Comparison of ENCODE assay signal across 9 mouse cellular contexts in the genomic region with DNA sequence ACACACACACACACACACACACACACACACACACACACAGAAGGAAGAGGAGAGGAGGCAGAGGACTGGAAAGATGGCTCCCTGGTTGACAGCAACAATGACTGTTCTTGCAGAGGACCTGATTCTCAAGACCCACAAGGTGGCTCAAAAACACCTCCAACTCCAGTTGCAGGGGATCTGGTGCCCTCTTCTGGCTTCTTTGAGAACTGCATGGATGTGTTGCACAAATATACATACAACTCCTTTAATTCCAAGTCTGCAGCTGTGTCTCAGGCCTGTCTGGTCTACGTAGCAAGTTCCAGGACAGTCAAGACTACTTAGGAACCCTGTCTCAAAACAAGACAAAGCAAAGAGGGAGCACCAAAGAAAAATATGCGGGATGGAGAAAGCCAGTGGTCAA. TPM values are rescaled to one million over a fixed set of nuclear protein-coding genes. Genes with fewer than 3 reads are reported as not detected.
DNase-seq lines count a peak whose midpoint lies in the region; ATAC-seq and TF ChIP-seq lines count a peak whose summit lies in the region.
"Had no signal": no experiment of that assay in that cellular context is flagged by ENCODE, and none has a peak within 500 bp of the region (broad histone marks: within the 10 kb centered on the region; RNA-seq: fewer than 3 reads in every experiment).

No protein-coding gene starts in this region.

- no peak overlapping the region for H3K4me3 ChIP-seq in heart, embryonic 10.5 days
- no peak overlapping the region for H3K4me3 ChIP-seq in C2C12 (ENCODE audit: insufficient read depth, poor library complexity, severe bottlenecking)
- no peak overlapping the region for H3K4me3 ChIP-seq in embryonic facial prominence, embryonic 14.5 days (ENCODE audit: low read depth, low read length)
- no peak overlapping the region for H3K4me3 ChIP-seq in neural tube, embryonic 13.5 days
- H3K4me3 ChIP-seq: limb, embryonic 12.5 days had no signal

- TF ChIP-seq CTCF in C2C12 (IDR thresholded peaks at IDR 0.05; ENCODE audit: control insufficient read depth, insufficient read depth, insufficient read length) = peak; percentile 28

- peaks cover 5% of the 10 kb centered on the region; the same call in 1 of the 2 replicates for H3K4me1 ChIP-seq in heart, embryonic 10.5 days
- 0 out of 2 replicates have a peak, but pooled peaks cover 3% of the 10 kb centered on the region for H3K4me1 ChIP-seq in embryonic facial prominence, embryonic 14.5 days (ENCODE audit: control insufficient read depth, insufficient read depth, low read length)
- H3K4me1 ChIP-seq in neural tube, embryonic 13.5 days (replicated peaks) = no peaks in the 10 kb centered on the region
- H3K4me1 ChIP-seq: limb, embryonic 12.5 days had no signal

- H3K27ac ChIP-seq in heart, embryonic 10.5 days = no peak overlapping the region
- H3K27ac ChIP-seq in embryonic facial prominence, embryonic 14.5 days (replicated peaks; ENCODE audit: low read depth, low read length) = no peak overlapping the region
- no peak overlapping the region for H3K27ac ChIP-seq in neural tube, embryonic 13.5 days (replicated peaks)
- H3K27ac ChIP-seq: limb, embryonic 12.5 days had no signal

- no peak overlapping the region for H3K4me2 ChIP-seq in embryonic facial prominence, embryonic 14.5 days (ENCODE audit: low read depth, low read length)
- H3K4me2 ChIP-seq in neural tube, embryonic 13.5 days = no peak overlapping the region
- H3K4me2 ChIP-seq: limb, embryonic 12.5 days had no signal

- intact Hi-C loops in heart, postnatal 10 days (cut with DNase I) = loop anchor here (5.0 kb wide), 1 partner anchor 41 kb away; no protein-coding TSS in a partner anchor
- intact Hi-C loops in left cerebral cortex, postnatal 36 days (cut with DNase I) = no loop called here

- no peak for ATAC-seq in embryonic facial prominence, embryonic 14.5 days (ENCODE audit: low read depth)
- 0 out of 2 replicates have a peak, but pooled peaks have one; percentile 25 for ATAC-seq in neural tube, embryonic 13.5 days (ENCODE audit: low read depth)

- peaks cover 37% of the 10 kb centered on the region for H3K36me3 ChIP-seq in heart, embryonic 10.5 days
- peaks cover 20% of the 10 kb centered on the region for H3K36me3 ChIP-seq in C2C12 (ENCODE audit: control insufficient read depth, insufficient read depth)
- peaks cover 23% of the 10 kb centered on the region for H3K36me3 ChIP-seq in embryonic facial prominence, embryonic 14.5 days (ENCODE audit: control insufficient read depth, insufficient read depth, low read length)
- H3K36me3 ChIP-seq in neural tube, embryonic 13.5 days = peaks cover 28% of the 10 kb centered on the region

- H3K79me2 ChIP-seq in C2C12 (ENCODE audit: control insufficient read depth, insufficient read depth) = no peaks in the 10 kb centered on the region

- no peak overlapping the region for H3K9ac ChIP-seq in embryonic facial prominence, embryonic 14.5 days (ENCODE audit: low read depth, low read length)
- H3K9ac ChIP-seq in neural tube, embryonic 13.5 days = no peak overlapping the region
- H3K9ac ChIP-seq: limb, embryonic 12.5 days had no signal

- peaks cover 20% of the 10 kb centered on the region; the same call in 1 of the 2 replicates for H3K27me3 ChIP-seq in heart, embryonic 10.5 days (ENCODE audit: insufficient read depth, poor library complexity, severe bottlenecking)
- no peaks in the 10 kb centered on the region for H3K27me3 ChIP-seq in C2C12 (ENCODE audit: control insufficient read depth, insufficient read depth, insufficient read length)
- H3K27me3 ChIP-seq in embryonic facial prominence, embryonic 14.5 days (replicated peaks; ENCODE audit: control insufficient read depth, insufficient read depth, low read length) = 0 out of 2 replicates have a peak, but pooled peaks cover 8% of the 10 kb centered on the region
- H3K27me3 ChIP-seq in neural tube, embryonic 13.5 days = peaks cover 22% of the 10 kb centered on the region

- WGBS in heart, embryonic 10.5 days = 44% methylated on average over 2 of the region's 2 CpGs
- WGBS in embryonic facial prominence, embryonic 14.5 days = 45% methylated on average over 2 of the region's 2 CpGs
- WGBS in neural tube, embryonic 13.5 days = 38% methylated on average over 2 of the region's 2 CpGs

- no peaks in the 10 kb centered on the region for H3K79me3 ChIP-seq in C2C12 (ENCODE audit: low read depth)

- H3K9me3 ChIP-seq in heart, embryonic 10.5 days = no peaks in the 10 kb centered on the region
- H3K9me3 ChIP-seq in embryonic facial prominence, embryonic 14.5 days (ENCODE audit: control insufficient read depth, low read length) = no peaks in the 10 kb centered on the region
- H3K9me3 ChIP-seq in neural tube, embryonic 13.5 days = no peaks in the 10 kb centered on the region

- no peak overlapping the region for H3ac ChIP-seq in C2C12 (ENCODE audit: control insufficient read depth, insufficient read length, low read depth)

- peak; percentile 51 to 81 for DNase-seq in heart, postnatal 10 days
- DNase-seq in heart, embryonic 10.5 days (ENCODE audit: low spot score) = no peak
- peak; percentile 58 to 76 for DNase-seq in adrenal gland, postnatal 36 days
- DNase-seq in embryonic facial prominence, embryonic 14.5 days (ENCODE audit: low spot score) = peak; percentile 70
- DNase-seq in left cerebral cortex, postnatal 36 days (ENCODE audit: low spot score in 2 of 2) = peak; percentile 67 to 74
- DNase-seq in thymus, postnatal 36 days = peak; percentile 51 to 62

TF ChIP-seq in C2C12, 6 proteins besides CTCF, POLR2A, EP300 and RAD21:
- TF ChIP-seq MYOD1 (IDR thresholded peaks at IDR 0.05; ENCODE audit: control insufficient read depth, insufficient read length, low read depth) (no peak), CEBPB (IDR thresholded peaks at IDR 0.05; ENCODE audit: low read depth) (peak; percentile 12), MAX (IDR thresholded peaks at IDR 0.05) (no peak), USF1 (IDR thresholded peaks at IDR 0.05; ENCODE audit: low read depth) (no peak), MYOG (IDR thresholded peaks at IDR 0.05; ENCODE audit: control insufficient read depth, extremely low read depth, insufficient read length) (no peak), FOSL1 (IDR thresholded peaks at IDR 0.05; ENCODE audit: insufficient read depth, low read length, poor library complexity, severe bottlenecking) (no peak)

RNA-seq across cellular contexts. Expression of a gene that starts 10.0 kb away (rescaled TPM):
- total RNA-seq in heart, postnatal 10 days (2021) = not detected
- polyA plus RNA-seq in heart, embryonic 10.5 days (2016; fragmentation: Nextera tagmentation; extraction: Ambion mirVana) = 0.21 and 0.34 TPM in 2 replicates
- 0.05 TPM for polyA plus RNA-seq in C2C12 (2012; fragmentation: generic; extraction: Trizol)
- total RNA-seq in adrenal gland, postnatal 36 days (2021) = not detected
- 0.20 TPM in 1 of 2 replicates, not detected in the other for polyA plus RNA-seq in embryonic facial prominence, embryonic 14.5 days (2014; fragmentation: Nextera tagmentation; extraction: Ambion mirVana)
- 1 to 10 TPM in 1 of 2 experiments, under 1 TPM in 1; 0.84 to 1.7 TPM for total RNA-seq in left cerebral cortex, postnatal 36 days (2021)
- polyA plus RNA-seq in neural tube, embryonic 13.5 days (2015; fragmentation: Nextera tagmentation; extraction: Ambion mirVana) = 1.4 and 1.6 TPM in 2 replicates

RNA-seq across cellular contexts. Expression of a gene that starts 12.5 kb away (rescaled TPM):
- 1 to 10 TPM in 1 of 2 experiments, not detected in 1; 1.6 TPM for total RNA-seq in heart, postnatal 10 days (2021)
- not detected in 2 replicates for polyA plus RNA-seq in heart, embryonic 10.5 days (2016; fragmentation: Nextera tagmentation; extraction: Ambion mirVana)
- not detected for polyA plus RNA-seq in C2C12 (2012; fragmentation: generic; extraction: Trizol)
- total RNA-seq in adrenal gland, postnatal 36 days (2021) = 1 to 10 TPM in 1 of 2 experiments, not detected in 1; 1.5 TPM
- polyA plus RNA-seq in embryonic facial prominence, embryonic 14.5 days (2014; fragmentation: Nextera tagmentation; extraction: Ambion mirVana) = not detected in 2 replicates
- total RNA-seq in left cerebral cortex, postnatal 36 days (2021) = 1 to 10 TPM in 1 of 2 experiments, not detected in 1; 1.6 TPM
- polyA plus RNA-seq in neural tube, embryonic 13.5 days (2015; fragmentation: Nextera tagmentation; extraction: Ambion mirVana) = not detected in 2 replicates
- polyA plus RNA-seq: limb, embryonic 12.5 days had no signal

RNA-seq across cellular contexts. Expression of a gene that starts 12.6 kb away (rescaled TPM):
- 100 to 1,000 TPM; 689 to 769 TPM for total RNA-seq in heart, postnatal 10 days (2021)
- 810 and 835 TPM in 2 replicates for polyA plus RNA-seq in heart, embryonic 10.5 days (2016; fragmentation: Nextera tagmentation; extraction: Ambion mirVana)
- 609 TPM for polyA plus RNA-seq in C2C12 (2012; fragmentation: generic; extraction: Trizol)
- 100 to 1,000 TPM; 651 to 659 TPM for total RNA-seq in adrenal gland, postnatal 36 days (2021)
- 715 and 771 TPM in 2 replicates for polyA plus RNA-seq in embryonic facial prominence, embryonic 14.5 days (2014; fragmentation: Nextera tagmentation; extraction: Ambion mirVana)
- total RNA-seq in left cerebral cortex, postnatal 36 days (2021) = 100 to 1,000 TPM; 324 to 340 TPM
- polyA plus RNA-seq in neural tube, embryonic 13.5 days (2015; fragmentation: Nextera tagmentation; extraction: Ambion mirVana) = 1,236 and 1,369 TPM in 2 replicates

RNA-seq across cellular contexts. Expression of a gene that starts 12.8 kb away (rescaled TPM):
- total RNA-seq in heart, postnatal 10 days (2021) = 10 to 100 TPM; 53.4 to 55.4 TPM
- 104 and 119 TPM in 2 replicates for polyA plus RNA-seq in heart, embryonic 10.5 days (2016; fragmentation: Nextera tagmentation; extraction: Ambion mirVana)
- polyA plus RNA-seq in C2C12 (2012; fragmentation: generic; extraction: Trizol) = 145 TPM
- 100 to 1,000 TPM; 109 to 136 TPM for total RNA-seq in adrenal gland, postnatal 36 days (2021)
- 73.7 and 88.9 TPM in 2 replicates for polyA plus RNA-seq in embryonic facial prominence, embryonic 14.5 days (2014; fragmentation: Nextera tagmentation; extraction: Ambion mirVana)
- total RNA-seq in left cerebral cortex, postnatal 36 days (2021) = 10 to 100 TPM; 41.2 to 55.4 TPM
- 55.0 and 55.6 TPM in 2 replicates for polyA plus RNA-seq in neural tube, embryonic 13.5 days (2015; fragmentation: Nextera tagmentation; extraction: Ambion mirVana)

RNA-seq across cellular contexts. Expression of a gene that starts 19.6 kb away (rescaled TPM):
- total RNA-seq in heart, postnatal 10 days (2021) = under 1 TPM in 1 of 2 experiments, not detected in 1; 0.07 TPM
- polyA plus RNA-seq in heart, embryonic 10.5 days (2016; fragmentation: Nextera tagmentation; extraction: Ambion mirVana) = 0.09 and 0.16 TPM in 2 replicates
- not detected for polyA plus RNA-seq in C2C12 (2012; fragmentation: generic; extraction: Trizol)
- 1 to 10 TPM; 1.0 to 1.3 TPM for total RNA-seq in adrenal gland, postnatal 36 days (2021)
- polyA plus RNA-seq in embryonic facial prominence, embryonic 14.5 days (2014; fragmentation: Nextera tagmentation; extraction: Ambion mirVana) = 3.4 and 3.6 TPM in 2 replicates
- 10 to 100 TPM; 85.9 to 94.2 TPM for total RNA-seq in left cerebral cortex, postnatal 36 days (2021)
- 62.7 and 70.3 TPM in 2 replicates for polyA plus RNA-seq in neural tube, embryonic 13.5 days (2015; fragmentation: Nextera tagmentation; extraction: Ambion mirVana)
